Mouse (Mus musculus): ENCODE measurements around the gene Lgr6.
A peak's percentile ranks its signal among the peaks of the same experiment; 100 is the strongest.

Lgr6 gene

GRCm38 (mm10) chr1:135076470-135076869, 28.6 kb downstream of the Lgr6 start:
- no peak for DNase-seq (ENCODE audit: low spot score in 2 of 2)

DNA sequence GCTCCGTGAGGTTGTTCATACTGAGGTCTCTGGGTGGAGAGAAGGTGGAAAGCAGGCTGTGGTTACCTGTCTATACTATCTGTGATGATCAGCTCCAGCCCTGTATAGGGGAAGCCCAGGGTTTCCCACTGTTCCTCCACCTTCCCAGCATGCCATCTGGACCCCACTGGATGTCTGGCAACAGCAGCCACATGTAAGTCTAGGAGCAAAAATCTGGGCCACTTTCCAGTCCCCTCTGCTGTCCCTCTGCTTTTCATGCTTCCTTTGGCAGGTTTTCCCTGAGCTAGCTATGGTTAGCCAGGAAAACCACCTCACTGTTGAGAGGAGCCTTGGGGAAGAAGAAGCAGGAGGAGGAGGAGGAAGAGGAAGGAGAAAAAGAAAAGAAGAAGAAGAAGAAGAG, 29.8 kb downstream of the Lgr6 start:
- no peak for DNase-seq (ENCODE audit: low spot score in 2 of 2)

DNA sequence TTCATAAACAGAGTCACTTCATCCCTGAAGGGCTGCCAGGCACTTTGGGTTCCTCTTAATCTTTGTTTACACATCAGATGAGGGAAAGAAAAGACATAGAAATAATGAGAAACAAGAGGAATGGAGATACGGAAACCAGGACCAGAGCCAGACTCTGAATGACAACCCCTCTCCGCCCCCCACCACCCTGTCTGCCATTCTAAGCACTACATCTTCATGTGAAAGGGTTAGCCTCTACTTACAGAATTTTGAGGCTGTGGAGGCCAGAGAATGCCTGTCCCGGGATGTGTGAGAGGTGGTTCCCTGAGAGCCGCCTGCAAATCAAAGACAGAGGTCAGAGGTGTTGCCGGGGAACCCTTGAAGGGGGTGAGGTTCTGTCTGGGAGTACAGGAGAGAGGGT, 32.4 kb downstream of the Lgr6 start:
- DNase-seq (ENCODE audit: low spot score in 2 of 2) = no peak

GRCm38 (mm10) chr1:135069841-135070240, 35.2 kb downstream of the Lgr6 start:
- no peak for DNase-seq (ENCODE audit: low spot score in 2 of 2)

GRCm38 (mm10) chr1:135064525-135064924, 40.6 kb downstream of the Lgr6 start:
- DNase-seq (ENCODE audit: low spot score in 2 of 2) = no peak

GRCm38 (mm10) chr1:135062936-135063335, 42.1 kb downstream of the Lgr6 start:
- no peak for DNase-seq (ENCODE audit: low spot score in 2 of 2)

GRCm38 (mm10) chr1:135061300-135061699, 43.8 kb downstream of the Lgr6 start:
- no peak for DNase-seq (ENCODE audit: low spot score in 2 of 2)

- no peak for DNase-seq (ENCODE audit: low spot score in 2 of 2)
These were observed 44.9 kb downstream of the Lgr6 start for GRCm38 (mm10) chr1:135060174-135060573.

- DNase-seq (ENCODE audit: low spot score in 2 of 2) = no peak
These were observed 48.2 kb downstream of the Lgr6 start for GRCm38 (mm10) chr1:135056901-135057300.

DNA sequence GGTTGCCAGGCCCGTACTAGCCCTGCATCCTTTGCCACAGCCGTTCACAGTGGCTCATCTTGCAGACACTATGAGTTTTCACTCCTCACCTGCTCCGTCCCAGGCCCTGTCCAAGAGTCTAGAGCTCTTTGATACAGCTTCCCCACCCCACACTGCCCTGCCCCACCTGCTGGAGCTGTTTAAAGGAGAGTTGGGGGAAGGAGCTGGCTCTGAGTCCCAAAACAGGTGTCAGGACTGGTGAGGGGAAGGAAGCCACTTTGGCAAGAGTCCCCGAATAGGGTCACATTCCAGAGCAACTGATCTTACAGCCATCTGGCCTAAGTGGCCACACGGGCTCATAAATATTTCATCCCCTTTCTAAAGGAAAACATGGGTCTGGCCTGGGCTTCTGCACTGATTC, 51.0 kb downstream of the Lgr6 start:
- no peak for DNase-seq (ENCODE audit: low spot score in 2 of 2)

DNA sequence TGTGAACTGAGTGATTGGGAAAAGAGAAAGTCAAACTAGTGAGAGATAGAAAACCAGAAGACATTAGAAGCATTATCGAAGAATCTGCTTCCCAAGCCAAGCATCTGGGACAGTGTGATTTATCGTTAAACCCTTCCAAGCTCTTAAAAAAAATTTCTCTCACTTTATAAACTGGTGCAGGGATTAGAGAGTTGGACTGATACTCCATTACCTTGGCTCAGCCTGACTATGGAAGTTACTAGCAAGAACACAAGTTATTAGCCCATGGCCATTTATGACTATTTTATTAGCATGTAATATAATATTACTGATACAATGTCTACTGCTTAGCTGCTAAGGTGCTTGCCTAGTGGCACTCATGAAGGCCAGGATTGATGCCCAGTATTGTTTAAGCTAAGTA, 60.6 kb downstream of the Lgr6 start:
- DNase-seq (ENCODE audit: low spot score in 2 of 2) = no peak

DNA sequence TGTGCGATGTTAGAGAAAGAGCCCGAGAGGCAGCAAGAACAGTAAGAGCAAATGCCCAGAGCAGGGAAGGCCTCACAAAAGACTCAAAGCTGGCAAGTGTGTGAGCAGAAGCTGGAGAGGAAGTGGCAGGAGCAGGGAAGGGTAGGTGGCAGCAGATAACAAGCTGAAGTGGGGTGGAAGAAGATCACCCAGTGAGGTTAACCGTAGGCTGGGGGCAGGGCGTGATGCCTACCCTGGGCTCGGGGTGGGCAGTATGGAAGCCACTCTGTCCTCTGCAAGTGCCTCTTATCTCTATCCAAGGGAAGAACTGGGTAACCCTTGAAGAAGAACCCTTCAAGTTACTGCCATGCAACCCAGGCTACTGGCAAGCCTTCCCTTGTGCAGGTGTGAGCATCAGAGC, 68.8 kb downstream of the Lgr6 start:
- DNase-seq (ENCODE audit: low spot score in 2 of 2) = no peak

DNA sequence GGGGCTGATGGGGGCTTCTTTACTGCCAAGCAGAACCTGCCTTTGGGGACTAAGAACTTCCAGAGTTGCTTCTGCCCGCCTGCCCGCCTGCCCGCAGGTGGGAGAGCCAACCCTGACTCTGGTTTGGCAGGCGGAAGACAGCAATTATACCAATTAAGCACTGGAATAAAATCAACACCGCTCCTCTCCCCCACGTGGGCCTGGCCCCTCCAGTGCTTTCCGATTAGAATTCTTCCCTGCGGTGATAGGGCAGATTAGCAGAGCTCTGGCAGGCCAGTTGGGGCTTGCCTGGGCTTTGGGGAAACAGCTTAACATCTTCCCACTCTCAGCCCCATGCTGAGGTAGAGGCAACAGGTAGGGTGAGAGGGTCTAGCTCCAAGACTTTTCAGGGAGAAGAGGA, 72.4 kb downstream of the Lgr6 start:
- DNase-seq (ENCODE audit: low spot score in 2 of 2) = no peak

- DNase-seq (ENCODE audit: low spot score in 2 of 2) = no peak
These were observed 75.0 kb downstream of the Lgr6 start for GRCm38 (mm10) chr1:135030121-135030520.

DNA sequence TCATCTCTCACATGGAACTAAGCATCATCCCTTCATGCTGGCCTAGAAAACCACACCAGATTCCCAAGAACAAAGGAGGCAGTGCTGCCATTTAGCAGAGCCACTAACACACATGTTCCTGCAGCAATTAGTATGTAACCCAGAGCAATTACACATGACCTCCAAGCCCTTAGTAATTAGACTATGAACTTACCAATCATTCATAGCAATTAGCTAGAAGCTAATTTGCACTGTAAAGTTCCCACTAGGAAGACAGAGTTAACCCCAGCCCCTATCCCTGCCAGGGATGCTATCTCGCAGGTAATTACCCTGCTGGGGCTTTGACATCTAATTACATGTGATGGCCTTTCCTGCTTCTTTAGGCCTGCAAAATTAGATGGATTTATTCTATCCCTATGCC, 78.8 kb downstream of the Lgr6 start:
- no peak for DNase-seq (ENCODE audit: low spot score in 2 of 2)

- DNase-seq (ENCODE audit: low spot score in 2 of 2) = no peak
These were observed 81.5 kb downstream of the Lgr6 start for GRCm38 (mm10) chr1:135023583-135023982.

- DNase-seq (ENCODE audit: low spot score in 2 of 2) = no peak
These were observed 83.1 kb downstream of the Lgr6 start for GRCm38 (mm10) chr1:135021936-135022335.

DNA sequence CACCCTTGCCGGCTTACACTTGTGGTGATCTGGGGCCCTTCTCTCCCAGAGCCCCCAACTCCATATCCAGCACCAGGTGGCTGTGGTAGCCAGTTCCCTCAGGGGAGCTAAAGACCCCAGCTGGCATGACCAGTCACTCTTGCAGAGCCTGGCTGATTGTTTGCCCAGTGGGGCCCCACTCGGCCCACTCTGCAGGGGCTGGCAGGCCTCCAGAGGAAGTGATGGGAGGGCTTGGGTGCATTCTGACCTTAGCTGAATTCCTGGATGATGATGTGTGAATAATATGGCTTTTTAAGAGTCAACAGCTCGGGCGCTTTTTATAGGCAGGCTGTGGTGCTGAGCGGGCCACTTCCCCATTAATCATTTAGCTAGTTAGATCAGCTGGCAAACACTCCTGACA, 84.1 kb downstream of the Lgr6 start:
- DNase-seq (ENCODE audit: low spot score in 2 of 2) = no peak

DNA sequence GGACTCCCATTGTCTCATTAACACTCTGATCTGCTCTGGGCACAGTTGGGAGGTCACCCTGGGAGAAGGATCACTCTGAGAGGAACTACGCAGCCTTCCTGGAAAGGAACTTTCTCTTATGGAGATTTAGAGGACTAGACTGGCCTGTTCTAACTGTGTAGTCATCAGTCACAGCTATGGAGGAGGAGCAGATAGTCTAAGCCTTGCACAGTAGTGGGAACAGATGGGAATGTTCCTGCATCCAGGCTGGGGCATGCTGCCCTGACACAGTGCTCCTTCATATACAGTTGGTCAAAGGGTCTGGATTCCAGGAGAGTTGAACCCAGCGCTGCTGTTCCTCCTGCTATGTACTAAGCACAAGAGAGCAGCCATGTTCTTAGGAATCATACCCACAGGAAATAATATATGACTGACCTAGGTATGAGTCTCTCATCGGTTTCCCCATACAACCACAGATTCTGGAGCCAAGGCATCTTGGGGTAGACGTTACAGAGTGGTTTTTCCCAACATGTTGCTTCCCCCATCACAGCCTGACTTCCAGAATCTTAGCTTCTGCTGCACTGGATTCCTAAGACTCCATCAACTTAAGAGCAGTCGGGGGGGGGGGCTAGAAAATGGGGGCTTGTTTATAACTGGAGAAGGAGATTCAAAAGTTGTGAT, 84.7 kb downstream of the Lgr6 start:
- no peak for DNase-seq (ENCODE audit: low spot score in 2 of 2)

- no peak for DNase-seq (ENCODE audit: low spot score in 2 of 2)
These were observed 85.3 kb downstream of the Lgr6 start for GRCm38 (mm10) chr1:135019775-135020167.

DNA sequence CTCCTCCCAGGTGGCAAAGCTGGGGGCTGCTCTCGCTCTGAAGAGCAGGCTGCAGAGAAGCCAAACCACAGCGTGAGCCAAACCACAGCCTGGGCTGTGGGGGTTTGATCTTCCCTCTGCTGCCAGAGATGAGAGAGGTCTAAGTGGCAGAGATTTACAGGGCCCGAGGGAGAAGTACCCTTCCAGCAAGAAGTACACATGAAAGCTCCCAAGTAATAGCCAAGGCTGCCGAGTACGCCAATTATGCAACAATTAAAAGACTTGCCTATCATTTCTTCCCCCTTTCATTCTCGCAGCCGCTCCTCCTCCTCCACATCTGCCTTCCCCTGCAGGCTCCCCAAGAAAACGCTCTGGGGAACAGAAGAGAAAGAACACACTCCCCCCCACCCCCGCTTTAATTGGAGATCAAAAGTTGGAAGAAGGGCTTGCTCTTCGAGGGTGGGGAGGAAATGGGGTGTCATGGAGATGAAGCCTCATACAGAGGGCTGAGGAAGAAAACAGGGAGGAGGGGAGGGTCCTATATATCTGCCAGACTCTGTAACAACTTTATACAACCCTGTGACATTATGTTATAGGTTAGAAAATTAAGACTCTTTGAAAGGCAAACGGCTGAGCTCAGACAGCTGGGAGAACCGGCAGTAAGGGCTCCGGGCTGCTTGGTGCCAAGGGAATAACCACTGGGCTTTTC, 85.8 kb downstream of the Lgr6 start:
- peak in 1 of 2 experiments; percentile 24 for DNase-seq (ENCODE audit: low spot score in 2 of 2)

DNA sequence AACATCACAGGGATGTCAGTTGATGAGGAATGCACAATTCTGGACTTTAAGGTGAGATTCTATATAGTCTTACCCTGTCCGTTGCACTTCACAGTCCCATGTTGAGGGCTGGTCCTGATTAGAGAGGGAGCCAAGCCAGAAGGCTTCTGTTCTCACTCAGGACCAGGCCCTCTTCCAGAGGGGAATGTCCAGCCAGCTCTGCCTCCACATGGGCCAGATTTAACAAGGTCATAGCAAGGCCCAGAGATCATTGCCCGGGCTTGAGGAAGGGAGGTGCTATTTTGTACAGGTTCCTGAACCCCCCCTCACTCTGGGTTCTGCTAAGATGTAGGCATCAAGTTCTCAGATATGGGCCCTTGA, 87.4 kb downstream of the Lgr6 start:
- DNase-seq (ENCODE audit: low spot score in 2 of 2) = no peak

GRCm38 (mm10) chr1:135016907-135017655, 88.0 kb downstream of the Lgr6 start:
- DNase-seq (ENCODE audit: low spot score in 2 of 2) = no peak
